Mouse (Mus musculus) CD8-positive naive resting alpha-beta T cell, adult 2 months (primary cell): Measurements from ENCODE around the gene Get4.

Source experiments
- DNase-seq, 2 experiments: peaks; one replicate each; pipeline ENCODE4 v3.0.0; 2022; ENCODE audit warnings: low read depth in 2 of 2, low spot score in 2 of 2

The Get4 gene

DNA sequence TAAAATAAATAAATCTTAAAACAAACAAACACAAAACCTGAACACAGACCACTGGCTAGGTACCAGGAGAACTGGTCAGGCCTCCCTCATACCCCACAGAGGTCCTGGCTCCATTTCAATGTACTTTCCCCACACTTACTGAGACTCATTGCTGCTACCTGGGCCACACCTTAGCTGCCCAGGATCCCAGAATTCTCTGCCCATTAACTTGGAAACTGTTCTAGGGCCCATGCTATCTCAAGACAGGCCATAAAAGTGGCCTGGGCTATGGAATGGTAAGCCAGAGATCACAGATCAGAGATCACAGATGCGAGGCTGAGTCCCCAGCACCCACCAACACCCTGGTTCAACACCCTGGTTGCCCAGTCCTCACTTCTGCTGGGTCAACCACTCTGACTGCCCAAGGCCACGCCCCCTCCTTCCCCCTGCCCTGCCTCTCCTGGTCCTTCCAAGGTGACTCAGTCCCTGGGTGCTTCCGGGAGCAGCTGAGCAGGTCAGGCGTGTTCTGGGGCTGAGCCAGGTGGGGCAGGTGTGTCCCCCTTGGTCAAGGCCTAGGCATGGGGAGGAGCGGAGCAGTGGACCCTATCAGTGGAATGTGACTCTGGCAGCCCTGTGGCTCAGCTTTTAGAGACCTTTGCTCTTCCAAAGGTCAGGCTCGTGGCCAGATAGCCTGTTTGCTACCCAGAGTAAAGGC lies 65.0 kb downstream of the Get4 start:
- DNase-seq = no peak

GRCm38 (mm10) chr5:139317751-139318504 lies 65.8 kb downstream of the Get4 start:
- no peak for DNase-seq
